Mouse (Mus musculus) E14TG2a.4 (cell line): Measurements from ENCODE around the gene Atxn7l1.

Source experiments
- H3K27me3 ChIP-seq: 2 replicates; pipeline ENCODE4 v1.6.1; 2014; ENCODE audit warnings: low read length, control low read depth; ENCODE audit not compliant: insufficient read depth
- H3K36me3 ChIP-seq: 2 replicates; pipeline ENCODE4 v1.6.1; 2014; ENCODE audit warnings: low read length, control low read depth; ENCODE audit not compliant: insufficient read depth
- H3K4me1 ChIP-seq: replicated peaks from 2 replicates; pipeline ENCODE4 v1.6.1; 2014; ENCODE audit warnings: low read depth, low read length, control low read depth
- H3K4me3 ChIP-seq: replicated peaks from 2 replicates; pipeline ENCODE4 v1.5.1; 2014; ENCODE audit warnings: mild to moderate bottlenecking, low read length
- H3K9me3 ChIP-seq: 2 replicates; pipeline ENCODE4 v1.6.1; 2014; ENCODE audit warnings: low read length, control low read depth
- CTCF ChIP-seq: conservative IDR thresholded peaks from 2 replicates; pipeline ENCODE4 v1.5.1; 2014; ENCODE audit warnings: low read length
- NANOG ChIP-seq: IDR thresholded peaks from 2 replicates; pipeline ENCODE4 v1.6.1; 2014; ENCODE audit warnings: borderline replicate concordance, low read length, mixed read lengths
- POU5F1 ChIP-seq: IDR thresholded peaks from 2 replicates; pipeline ENCODE4 v1.6.1; 2014; ENCODE audit warnings: low read length, borderline replicate concordance

Gene Atxn7l1

DNA sequence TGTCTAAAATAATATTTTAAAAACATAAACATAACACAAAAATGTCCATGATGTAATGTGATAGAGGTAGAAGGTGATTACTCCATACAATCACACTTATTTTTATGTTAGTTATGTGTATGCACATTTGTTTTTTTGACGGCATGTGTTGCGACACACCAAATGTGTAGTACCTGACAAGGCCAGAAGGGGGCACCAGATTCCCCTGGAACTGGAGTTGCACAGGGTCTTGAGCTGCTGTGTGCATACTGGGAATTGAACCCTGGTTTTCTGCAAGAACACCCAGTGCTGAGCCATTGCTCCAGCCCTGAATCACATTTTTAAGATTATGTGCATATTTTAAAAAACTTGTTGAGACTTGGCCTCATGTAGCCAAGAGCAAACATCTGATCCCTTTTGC lies 133.3 kb downstream of the Atxn7l1 start:
- no peaks in the 10 kb centered on the region for H3K9me3 ChIP-seq
- no peaks in the 10 kb centered on the region for H3K36me3 ChIP-seq
- peak; percentile 83 for TF ChIP-seq CTCF
- no peak for TF ChIP-seq POU5F1
- H3K27me3 ChIP-seq: peaks cover 27% of the 10 kb centered on the region
- peaks cover 7% of the 10 kb centered on the region for H3K4me1 ChIP-seq
- H3K4me3 ChIP-seq: no peak overlapping the region

DNA sequence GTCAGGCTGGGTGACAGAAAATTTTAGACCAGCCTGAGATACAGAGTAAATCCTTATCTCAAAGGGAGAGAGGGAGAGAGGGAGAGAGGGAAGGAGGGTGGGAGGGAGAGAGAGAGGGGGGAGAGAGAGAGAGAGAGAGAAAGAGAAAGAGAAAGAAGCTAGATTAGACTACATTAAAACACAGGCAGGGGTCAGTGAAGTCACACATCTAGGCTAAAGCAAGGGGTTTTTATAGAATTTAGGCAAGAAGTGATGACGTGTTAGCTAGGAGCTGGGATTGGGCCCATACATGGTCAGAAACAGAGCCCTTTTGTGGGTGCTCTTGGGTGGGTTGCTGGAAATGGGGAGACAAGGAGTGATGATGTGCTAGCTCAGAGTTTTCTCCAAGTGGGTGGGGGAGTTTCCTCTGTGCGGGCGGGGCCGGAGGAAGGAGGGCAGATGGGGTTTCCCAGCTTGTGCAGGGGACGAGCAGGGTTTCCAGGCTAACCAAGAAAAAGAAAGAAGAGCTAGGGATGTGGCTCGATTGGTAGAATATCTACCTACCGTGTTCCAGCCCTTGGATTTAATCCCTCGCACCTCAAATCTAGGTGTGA lies 136.9 kb downstream of the Atxn7l1 start:
- Histone ChIP-seq H3K27me3 (peaks cover 3% of the 10 kb centered on the region; the same call in 1 of the 2 replicates), H3K9me3 (no peaks in the 10 kb centered on the region), H3K36me3 (no peaks in the 10 kb centered on the region), H3K4me1 (peaks cover 15% of the 10 kb centered on the region), H3K4me3 (no peak overlapping the region)
- TF ChIP-seq POU5F1 (no peak), CTCF (no peak), NANOG (no peak)

DNA sequence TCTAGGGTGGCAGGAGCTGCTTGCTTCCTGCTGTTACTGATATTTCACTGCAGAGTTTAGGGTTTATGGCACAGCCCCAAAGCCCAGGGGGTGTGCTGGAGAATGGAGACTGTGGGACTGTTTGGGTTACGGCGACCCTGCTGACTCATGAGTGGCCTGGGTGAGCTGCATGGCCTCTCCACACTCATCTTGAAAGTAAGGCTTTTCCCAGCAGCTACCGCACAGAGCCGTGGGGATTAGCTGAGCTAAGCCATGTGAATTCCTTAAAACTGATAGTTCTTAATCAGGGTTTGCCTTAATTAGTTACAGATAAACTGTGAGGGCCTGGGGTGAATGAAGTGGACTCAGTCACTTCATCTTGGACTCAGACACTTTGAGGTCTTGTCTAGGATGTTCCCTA lies 137.9 kb downstream of the Atxn7l1 start:
- H3K4me1 ChIP-seq: peaks cover 15% of the 10 kb centered on the region
- no peaks in the 10 kb centered on the region for H3K36me3 ChIP-seq
- TF ChIP-seq NANOG (no peak), POU5F1 (no peak)
- H3K4me3 ChIP-seq: no peak overlapping the region
- peaks cover 3% of the 10 kb centered on the region; the same call in 1 of the 2 replicates for H3K27me3 ChIP-seq
- no peaks in the 10 kb centered on the region for H3K9me3 ChIP-seq

DNA sequence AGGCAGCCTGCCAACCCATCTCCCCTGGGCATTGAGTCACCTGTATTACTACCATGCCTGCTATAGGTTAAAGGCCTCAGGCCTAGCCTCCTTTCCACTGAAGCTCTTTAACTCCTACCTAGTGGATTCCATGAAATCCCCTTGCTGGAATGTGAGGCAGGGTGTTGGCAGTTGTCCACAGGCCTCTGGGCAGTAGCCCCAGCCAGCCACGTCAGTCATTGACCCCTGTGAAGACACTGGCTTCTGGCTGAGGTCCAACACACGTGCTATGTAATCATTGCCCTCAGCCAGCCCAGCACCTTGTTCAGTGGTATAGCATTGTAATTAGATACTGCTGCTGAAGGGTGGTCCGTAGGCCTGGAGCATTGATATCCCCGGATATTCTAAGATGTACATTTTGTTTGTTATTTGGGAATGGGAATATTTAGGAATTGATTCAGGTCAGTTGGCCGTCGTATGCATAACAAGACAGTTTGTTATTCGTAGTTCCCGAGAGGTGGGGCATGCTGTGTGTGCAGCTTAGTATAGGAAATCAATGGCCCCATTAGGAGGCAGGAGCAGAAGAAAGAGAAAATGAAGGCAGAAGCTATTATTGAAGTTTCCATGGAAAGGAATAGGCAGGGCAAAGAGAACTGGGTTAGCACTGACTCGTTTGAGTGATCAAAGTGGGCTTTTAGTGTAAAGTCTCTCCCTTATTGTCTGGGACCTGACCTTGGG lies 138.6 kb downstream of the Atxn7l1 start:
- Histone ChIP-seq H3K4me3 (no peak overlapping the region), H3K27me3 (peaks cover 3% of the 10 kb centered on the region; the same call in 1 of the 2 replicates), H3K36me3 (no peaks in the 10 kb centered on the region), H3K9me3 (no peaks in the 10 kb centered on the region), H3K4me1 (peaks cover 15% of the 10 kb centered on the region)
- TF ChIP-seq POU5F1 (no peak), NANOG (no peak), CTCF (no peak)

DNA sequence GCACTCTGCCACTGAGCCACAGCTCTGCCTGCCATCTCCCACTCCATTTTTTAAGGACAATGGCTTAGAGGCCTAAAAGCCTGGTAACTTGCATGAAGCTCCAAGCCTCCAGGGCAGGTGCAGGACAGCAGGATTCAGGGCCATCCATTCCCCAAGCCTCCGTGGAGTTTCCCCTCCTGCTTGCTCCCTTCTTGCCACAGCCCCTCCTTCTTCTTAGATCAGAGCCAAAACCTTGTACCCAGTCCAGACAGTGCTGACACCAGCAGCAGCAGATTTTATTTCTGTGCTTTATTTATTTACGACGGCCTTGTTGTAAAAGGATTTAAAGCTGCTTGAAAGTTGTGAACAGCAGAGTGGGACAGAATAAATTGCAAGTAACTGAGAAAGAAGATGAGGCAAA lies 140.2 kb downstream of the Atxn7l1 start:
- Histone ChIP-seq H3K36me3 (no peaks in the 10 kb centered on the region), H3K4me1 (peaks cover 15% of the 10 kb centered on the region), H3K9me3 (no peaks in the 10 kb centered on the region), H3K27me3 (peaks cover 3% of the 10 kb centered on the region; the same call in 1 of the 2 replicates), H3K4me3 (no peak overlapping the region)
- TF ChIP-seq NANOG (no peak), CTCF (no peak), POU5F1 (no peak)

DNA sequence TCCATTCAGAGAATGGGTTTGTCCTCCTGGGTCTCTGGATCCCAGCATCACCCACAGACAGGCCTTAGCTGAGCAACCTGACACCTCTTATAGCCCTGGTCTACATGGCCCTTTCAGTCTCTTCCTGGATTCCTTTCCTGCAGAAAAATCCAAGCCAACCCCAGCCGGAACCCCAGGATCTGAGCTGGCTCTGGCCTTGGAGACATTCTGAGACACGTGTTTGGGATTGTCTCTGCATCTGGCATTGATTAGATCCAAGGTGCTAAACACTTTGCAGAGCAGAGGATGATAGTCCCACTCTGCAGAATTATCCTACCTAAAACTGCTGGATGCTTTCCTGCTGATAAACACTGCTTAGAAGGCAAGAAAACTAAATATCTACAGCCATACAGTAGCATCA lies 141.3 kb downstream of the Atxn7l1 start:
- TF ChIP-seq POU5F1 (no peak), NANOG (no peak), CTCF (no peak)
- H3K27me3 ChIP-seq: peaks cover 3% of the 10 kb centered on the region; the same call in 1 of the 2 replicates
- no peak overlapping the region for H3K4me3 ChIP-seq
- H3K36me3 ChIP-seq: no peaks in the 10 kb centered on the region
- no peaks in the 10 kb centered on the region for H3K9me3 ChIP-seq
- H3K4me1 ChIP-seq: peaks cover 15% of the 10 kb centered on the region

DNA sequence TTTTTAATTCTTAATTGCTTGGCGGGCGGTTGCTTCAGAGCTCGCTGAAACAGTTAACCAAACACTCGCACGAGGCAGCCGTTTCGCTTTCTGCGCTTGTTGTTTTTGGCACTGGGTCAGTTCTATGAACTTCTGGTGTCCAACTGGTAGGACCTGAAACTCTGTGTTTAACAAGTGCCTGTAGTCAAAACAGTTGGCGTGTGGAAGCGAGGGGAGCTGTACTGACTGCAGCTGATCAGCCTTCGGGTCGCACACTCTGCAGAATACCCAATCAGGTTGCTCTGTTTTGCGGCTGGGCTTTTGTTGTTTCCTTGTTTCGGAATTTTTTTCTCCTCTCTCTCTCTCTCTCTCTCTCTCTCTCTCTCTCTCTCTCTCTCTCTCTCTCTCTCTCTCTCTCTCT lies 154.6 kb downstream of the Atxn7l1 start:
- no peaks in the 10 kb centered on the region for H3K36me3 ChIP-seq
- no peak overlapping the region for H3K4me3 ChIP-seq
- H3K9me3 ChIP-seq: no peaks in the 10 kb centered on the region
- H3K27me3 ChIP-seq: peaks cover 40% of the 10 kb centered on the region
- no peak for TF ChIP-seq CTCF
- no peak for TF ChIP-seq POU5F1
- TF ChIP-seq NANOG: no peak
- peaks cover 39% of the 10 kb centered on the region for H3K4me1 ChIP-seq

DNA sequence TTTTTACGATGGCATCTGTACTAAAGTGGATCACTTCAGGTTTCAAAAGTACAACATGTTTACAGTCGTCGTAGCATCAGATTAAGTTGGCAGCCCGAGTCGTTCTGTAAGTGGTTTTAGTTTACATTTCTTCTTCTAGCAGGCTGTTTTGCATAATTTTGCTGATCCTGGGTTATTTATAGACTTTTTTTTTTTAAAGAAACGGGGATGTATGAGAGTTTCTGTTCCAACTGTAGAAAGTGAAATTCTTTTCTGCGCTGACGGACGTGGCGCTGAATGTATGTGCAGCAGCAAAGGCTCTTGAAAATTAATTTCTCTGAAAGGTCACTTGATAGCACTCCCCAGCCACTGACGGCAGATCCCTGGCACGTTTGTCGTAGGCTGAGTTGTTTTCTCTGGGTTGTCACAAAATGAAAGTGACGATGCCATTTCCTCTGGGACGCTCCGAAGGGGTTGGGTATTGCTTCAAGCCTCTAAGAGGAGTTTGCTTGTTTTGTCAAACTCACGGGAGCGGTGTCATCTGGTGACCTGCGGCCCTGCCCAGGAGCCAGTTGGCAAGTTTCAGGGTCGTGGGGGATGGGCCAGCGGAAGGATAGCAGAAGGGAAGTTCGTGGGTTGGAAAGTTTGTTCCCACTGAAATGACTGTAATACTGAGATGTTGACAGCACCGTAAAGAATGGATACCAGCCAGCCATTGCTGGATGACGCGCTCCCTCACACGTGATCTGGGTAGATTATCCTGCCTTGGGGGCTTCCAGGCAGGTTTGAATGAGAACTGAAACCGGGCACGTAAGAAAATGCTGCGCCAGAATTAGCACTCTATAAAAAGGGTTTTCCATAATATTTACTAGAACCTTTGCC lies 155.3 kb downstream of the Atxn7l1 start:
- Histone ChIP-seq H3K36me3 (no peaks in the 10 kb centered on the region), H3K4me3 (peak overlapping the region; percentile 64), H3K27me3 (peaks cover 40% of the 10 kb centered on the region), H3K4me1 (peaks cover 40% of the 10 kb centered on the region), H3K9me3 (no peaks in the 10 kb centered on the region)
- no peak for TF ChIP-seq POU5F1
- TF ChIP-seq CTCF: no peak
- no peak for TF ChIP-seq NANOG
